Mouse (Mus musculus) frontal cortex, postnatal 36 days (tissue): ENCODE results near the gene Moap1.

ENCODE experiments used
- DNase-seq, 2 experiments: peaks; one replicate each; pipeline ENCODE4 v3.0.0; 2022; ENCODE audit warnings: low spot score in 2 of 2

Moap1 gene

GRCm38 (mm10) chr12:102705906-102706640, 37.4 kb downstream of the Moap1 start:
- peak in 1 of 2 experiments; percentile 35 for DNase-seq

GRCm38 (mm10) chr12:102705216-102705871, 38.1 kb downstream of the Moap1 start:
- peak; percentile 86 to 91 for DNase-seq

- peak; percentile 35 to 49 for DNase-seq
These were observed 38.8 kb downstream of the Moap1 start, which contains the start of gene Itpk1 for GRCm38 (mm10) chr12:102704457-102705198. Itpk1 (minus strand) TSS chr12:102704930.

- no peak for DNase-seq
These were observed 39.5 kb downstream of the Moap1 start for GRCm38 (mm10) chr12:102703921-102704408.

GRCm38 (mm10) chr12:102703441-102703840, 40.0 kb downstream of the Moap1 start:
- peak in 1 of 2 experiments; percentile 24 for DNase-seq

- DNase-seq, result peak in 1 of 2 experiments; percentile 51
These were observed 40.4 kb downstream of the Moap1 start for GRCm38 (mm10) chr12:102703111-102703412.

GRCm38 (mm10) chr12:102702356-102703110, 40.9 kb downstream of the Moap1 start:
- DNase-seq, result peak; percentile 67 to 80

- DNase-seq, result no peak
These were observed 41.7 kb downstream of the Moap1 start for GRCm38 (mm10) chr12:102701691-102702207.

GRCm38 (mm10) chr12:102700453-102700852, 43.0 kb downstream of the Moap1 start:
- DNase-seq, result peak in 1 of 2 experiments; percentile 36

- DNase-seq, result no peak
These were observed 44.3 kb downstream of the Moap1 start for GRCm38 (mm10) chr12:102699156-102699555.

GRCm38 (mm10) chr12:102698089-102698684, 45.3 kb downstream of the Moap1 start:
- no peak for DNase-seq

- no peak for DNase-seq
These were observed 46.1 kb downstream of the Moap1 start for GRCm38 (mm10) chr12:102697381-102697780.

- DNase-seq, result no peak
These were observed 46.7 kb downstream of the Moap1 start for GRCm38 (mm10) chr12:102696635-102697354.

GRCm38 (mm10) chr12:102695369-102696239, 47.9 kb downstream of the Moap1 start:
- peak; percentile 85 to 88 for DNase-seq
